Mouse (Mus musculus) retina, postnatal 7 days (tissue): Measurements from ENCODE around the gene Yars.

Source experiments
- DNase-seq: peaks from one replicate; pipeline ENCODE4 v3.0.0-alpha.2; 2012; ENCODE audit warnings: low read depth, low spot score

Gene Yars

DNA sequence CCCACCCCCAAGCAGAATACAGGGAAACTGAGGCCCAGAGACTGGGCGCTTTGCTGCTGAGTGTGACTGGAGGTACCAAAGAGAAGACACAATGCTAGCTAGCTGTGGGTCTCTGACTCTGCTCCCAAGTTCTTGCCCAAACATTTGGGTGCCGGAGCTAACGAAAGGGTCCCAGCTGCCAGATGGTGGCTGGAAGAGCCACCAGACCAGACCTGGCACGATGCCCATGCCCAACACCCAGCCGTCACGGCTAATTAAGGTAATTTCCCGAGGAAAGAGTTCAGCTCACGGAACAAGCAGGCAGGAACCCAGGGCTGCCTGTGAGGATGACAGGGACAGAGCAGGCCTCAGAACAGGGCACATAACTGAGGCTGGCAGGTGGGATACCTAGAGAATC is 38.4 kb downstream of the Yars start:
- DNase-seq = no peak

DNA sequence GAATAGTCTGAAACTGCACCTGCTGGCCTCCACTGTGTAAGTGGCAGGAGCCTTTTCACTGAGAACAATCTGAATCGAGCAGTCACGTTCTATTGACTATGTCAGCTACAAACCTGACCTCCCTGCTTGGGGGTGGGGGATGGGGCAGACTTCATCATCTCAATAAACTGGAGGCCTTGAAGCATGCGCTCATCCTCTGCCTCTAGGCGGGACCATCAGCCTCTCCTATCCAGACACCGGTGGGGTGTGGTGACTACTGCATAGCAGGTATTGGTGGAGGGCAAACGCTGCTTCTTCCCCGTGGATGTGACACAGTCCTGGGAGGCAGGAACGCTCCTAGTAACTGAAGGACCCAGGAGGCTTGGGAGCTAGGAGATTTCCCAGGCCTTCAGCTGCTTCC is 41.4 kb downstream of the Yars start:
- no peak for DNase-seq

GRCm38 (mm10) chr4:129231594-129232450 is 42.3 kb downstream of the Yars start:
- no peak for DNase-seq

- DNase-seq = no peak
Observed at GRCm38 (mm10) chr4:129232561-129233360, 43.2 kb downstream of the Yars start.

- DNase-seq = no peak
Observed at GRCm38 (mm10) chr4:129234488-129234887, 44.9 kb downstream of the Yars start.

- no peak for DNase-seq
Observed at GRCm38 (mm10) chr4:129235147-129235546, 45.6 kb downstream of the Yars start.

- DNase-seq = no peak
Observed at GRCm38 (mm10) chr4:129236236-129236813, 46.8 kb downstream of the Yars start.

GRCm38 (mm10) chr4:129237843-129238441 is 48.4 kb downstream of the Yars start:
- no peak for DNase-seq

DNA sequence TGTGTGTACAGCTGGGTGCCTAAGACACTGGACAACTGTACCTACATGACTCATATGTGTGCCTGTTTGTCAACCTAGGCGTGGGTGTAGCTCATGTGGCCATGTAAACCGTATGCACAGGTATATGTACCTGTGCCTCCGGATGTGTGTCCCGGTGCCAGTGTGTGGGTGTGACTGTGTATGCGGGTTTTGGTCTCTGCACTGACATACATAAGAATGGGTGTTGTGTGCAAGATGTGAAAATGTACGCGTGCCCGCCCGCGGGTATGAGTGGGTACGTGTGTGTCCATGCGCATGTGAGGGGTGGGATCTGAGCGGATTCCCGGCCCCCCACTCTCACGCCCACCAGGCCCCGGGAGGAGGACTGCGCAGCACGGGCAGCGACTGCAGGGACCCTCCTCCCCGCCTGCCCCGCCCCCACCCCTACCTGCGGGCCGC is 49.0 kb downstream of the Yars start:
- no peak for DNase-seq

DNA sequence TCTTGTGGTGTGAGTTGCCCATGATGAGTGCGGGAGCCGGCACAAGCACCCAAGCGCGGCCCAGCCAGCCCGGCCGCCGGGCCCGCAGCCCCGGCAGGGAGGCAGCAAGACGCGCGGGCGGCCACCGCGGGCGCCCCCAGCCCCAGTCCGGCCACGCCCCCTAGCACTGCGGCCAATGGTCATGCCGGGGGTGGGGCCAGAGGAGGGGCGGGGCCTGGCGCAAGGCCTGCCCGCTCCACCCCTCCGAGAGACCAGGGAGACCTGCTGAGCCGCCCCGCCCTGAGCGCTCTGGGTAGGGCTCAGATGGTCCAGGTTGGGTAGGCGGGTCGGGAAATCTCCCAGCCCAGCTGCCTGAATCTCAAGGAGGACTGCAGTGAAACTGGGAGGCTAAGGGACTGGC is 49.5 kb downstream of the Yars start:
- DNase-seq = peak; percentile 67

DNA sequence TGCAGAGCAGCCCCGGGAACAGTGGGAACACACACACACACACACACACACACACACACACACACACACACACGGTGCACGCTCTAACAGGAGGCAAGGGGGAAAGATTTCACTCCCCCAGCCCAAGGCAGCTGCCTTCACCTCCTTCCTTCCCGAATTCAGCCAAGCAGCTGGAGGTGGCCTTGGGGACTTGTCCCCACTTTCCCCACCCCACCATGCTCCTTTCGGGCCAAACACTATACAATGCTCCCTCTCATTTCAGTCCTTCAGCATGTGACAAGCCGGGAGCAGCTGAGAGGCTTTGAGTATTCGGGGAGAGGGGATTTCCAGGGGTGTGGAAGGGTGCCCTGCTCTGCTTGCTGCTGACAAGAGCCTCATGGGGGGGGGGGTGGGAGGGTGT is 52.3 kb downstream of the Yars start:
- no peak for DNase-seq

DNA sequence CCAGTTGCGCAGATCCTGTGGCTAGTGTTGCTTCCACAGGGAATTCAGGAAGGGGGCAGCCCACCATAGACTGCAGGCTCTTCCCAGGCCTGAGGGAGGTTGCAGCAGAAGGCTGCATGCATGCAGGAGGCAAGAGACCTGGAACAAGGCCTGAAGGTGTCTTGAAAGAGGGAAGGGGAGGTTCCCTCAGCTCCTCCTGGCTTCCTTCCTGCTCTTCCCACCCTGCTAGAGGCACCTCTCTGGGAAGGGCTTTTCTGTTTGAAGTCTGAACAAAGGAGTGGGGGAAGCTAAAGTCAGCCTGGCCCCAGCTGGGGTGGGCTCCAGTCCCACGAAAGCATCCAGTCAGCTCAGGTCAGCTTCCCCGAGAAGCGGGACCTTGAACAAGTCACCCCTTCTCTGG is 52.8 kb downstream of the Yars start:
- no peak for DNase-seq

GRCm38 (mm10) chr4:129242761-129243160 is 53.2 kb downstream of the Yars start:
- DNase-seq = no peak

- DNase-seq = no peak
Observed at GRCm38 (mm10) chr4:129244802-129245201, 55.2 kb downstream of the Yars start.

- no peak for DNase-seq
Observed at GRCm38 (mm10) chr4:129246360-129247301, 57.1 kb downstream of the Yars start.

DNA sequence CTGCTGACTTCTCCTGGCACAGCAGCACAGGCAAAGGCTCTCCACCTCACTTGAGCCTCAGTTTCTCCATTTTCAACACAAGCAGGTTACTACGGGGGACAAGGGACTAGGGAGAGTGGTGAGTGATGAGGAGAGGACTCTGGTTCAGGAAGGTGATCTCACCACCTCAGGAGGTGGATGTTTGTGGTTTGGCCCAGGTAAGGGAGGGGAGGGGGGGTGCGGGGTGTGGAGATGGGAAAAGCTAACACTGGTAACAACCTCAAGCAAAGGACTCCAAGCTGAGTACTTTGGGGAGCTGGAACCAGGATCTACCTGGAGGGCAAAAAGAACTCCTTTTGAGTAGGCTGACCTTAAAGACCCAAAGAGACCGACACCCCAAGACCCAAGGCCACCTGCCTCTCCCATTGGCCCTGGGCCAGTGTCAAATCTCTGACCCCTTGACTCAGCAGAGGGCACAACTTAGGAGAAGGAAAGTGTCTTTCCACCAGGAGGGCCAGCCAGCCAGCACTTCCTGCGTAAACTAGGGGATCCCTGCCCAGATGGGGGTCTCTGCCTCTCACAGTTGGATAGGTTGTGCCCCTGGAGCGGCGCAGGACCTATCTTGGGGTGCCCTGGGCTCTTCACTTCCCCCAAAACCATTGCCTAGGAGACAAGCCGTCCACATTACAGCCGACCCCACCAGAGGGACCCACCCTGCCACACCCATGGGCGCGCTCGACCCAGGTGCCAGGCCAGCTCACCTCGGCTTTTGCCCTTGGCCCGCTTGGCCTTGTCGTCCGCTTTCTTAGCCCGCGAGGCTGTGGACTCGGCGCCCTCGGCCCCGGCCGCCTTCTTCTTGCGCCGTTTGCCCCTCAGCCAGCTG is 58.1 kb downstream of the Yars start:
- no peak for DNase-seq

DNA sequence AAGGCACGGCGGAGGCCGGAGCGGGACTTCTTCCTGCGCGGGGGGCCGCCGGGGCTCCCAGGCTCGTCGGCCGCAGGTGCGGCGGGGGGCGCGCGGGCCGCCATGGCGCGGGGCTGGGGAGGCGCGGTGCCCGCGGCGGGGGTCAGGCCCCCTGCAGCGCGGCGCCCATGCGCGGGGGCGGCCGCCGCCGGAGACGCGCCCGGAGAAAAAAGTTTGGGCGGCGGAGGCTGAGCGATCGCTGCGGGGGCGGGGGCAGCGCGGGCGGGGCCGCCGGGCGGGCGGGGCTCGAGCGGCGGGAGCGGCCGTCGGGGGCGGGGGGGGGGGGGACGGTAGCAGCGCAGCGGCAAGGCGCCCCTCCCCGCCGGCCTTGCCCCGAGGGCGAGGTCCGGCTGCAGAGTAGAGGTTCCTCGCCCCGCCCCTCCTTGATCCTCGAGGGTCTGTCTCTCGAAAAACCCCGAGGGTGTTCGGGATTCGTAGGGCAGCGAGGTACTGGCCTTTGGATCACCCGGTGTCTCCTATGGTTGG is 58.7 kb downstream of the Yars start:
- DNase-seq = no peak

DNA sequence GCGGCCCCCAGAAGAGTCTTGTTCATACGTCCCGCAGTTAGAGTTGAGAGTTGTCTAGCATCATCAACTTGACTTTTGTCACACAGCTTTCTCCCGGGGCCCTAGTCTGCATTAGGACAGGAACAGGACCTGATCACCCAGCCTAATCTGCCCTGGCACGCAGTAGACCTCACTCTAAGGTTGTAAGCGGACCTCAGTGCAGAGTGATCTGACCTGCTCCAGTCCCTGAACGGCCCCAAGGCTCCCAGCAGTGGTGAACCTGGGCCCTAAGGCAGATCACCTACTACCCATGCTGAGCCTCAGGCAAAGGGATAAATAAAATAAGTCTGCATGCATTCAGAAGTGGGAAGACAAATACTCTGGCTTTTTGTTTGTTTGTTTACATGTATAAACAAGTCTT is 59.7 kb downstream of the Yars start:
- DNase-seq = no peak

- no peak for DNase-seq
Observed at GRCm38 (mm10) chr4:129250759-129251481, 61.4 kb downstream of the Yars start.
